Mouse (Mus musculus) cerebellum, adult 9-10 months (tissue): ENCODE measurements around the gene Ccnj.

Experiments used
- DNase-seq: peaks from one replicate; pipeline ENCODE4 v3.0.0; 2022

Ccnj gene

GRCm38 (mm10) chr19:40849391-40849790 lies 18.3 kb downstream of the Ccnj start:
- DNase-seq: no peak

- no peak for DNase-seq
Observed at GRCm38 (mm10) chr19:40859555-40859954, 28.5 kb downstream of the Ccnj start.

GRCm38 (mm10) chr19:40868284-40868683 lies 37.2 kb downstream of the Ccnj start:
- no peak for DNase-seq

GRCm38 (mm10) chr19:40869425-40870105 lies 38.5 kb downstream of the Ccnj start:
- no peak for DNase-seq

GRCm38 (mm10) chr19:40872955-40873665 lies 42.0 kb downstream of the Ccnj start:
- DNase-seq: peak; percentile 93

GRCm38 (mm10) chr19:40881700-40882099 lies 50.6 kb downstream of the Ccnj start:
- DNase-seq: no peak

GRCm38 (mm10) chr19:40888887-40889286 lies 57.8 kb downstream of the Ccnj start:
- no peak for DNase-seq

GRCm38 (mm10) chr19:40894071-40894506 lies 63.0 kb downstream of the Ccnj start:
- DNase-seq: no peak

- peak; percentile 85 for DNase-seq
Observed at GRCm38 (mm10) chr19:40894519-40895392, 63.7 kb downstream of the Ccnj start, which contains the start of gene Zfp518a. Zfp518a (plus strand) TSS chr19:40894705.

- no peak for DNase-seq
Observed at GRCm38 (mm10) chr19:40895393-40895703, 64.3 kb downstream of the Ccnj start.
